Mouse (Mus musculus): Measurements from ENCODE around the gene Spem2.

GRCm38 (mm10) chr11:69835326-69835965 is 17.2 kb upstream of the Spem2 start:
- TF ChIP-seq TAL1 (IDR thresholded peaks at IDR 0.05; ENCODE audit: low read length), result no peak
- TF ChIP-seq GATA1 (IDR thresholded peaks at IDR 0.05; ENCODE audit: low read length), result no peak
